Mouse (Mus musculus) small intestine, adult 2 months (tissue): ENCODE measurements around the gene Gls.

ENCODE experiments used
- CTCF ChIP-seq: fragments of 200-500 bp; IDR thresholded peaks from 2 replicates; pipeline ENCODE4 v1.5.1; 2012; ENCODE audit warnings: low read depth, mild to moderate bottlenecking, control low read depth, inconsistent platforms, low read length, moderate library complexity, mixed read lengths; ENCODE audit not compliant: insufficient replicate concordance, insufficient read length; ENCODE audit errors: extremely low read depth
- POLR2A ChIP-seq: fragments of 200-500 bp; IDR thresholded peaks from 2 replicates; pipeline ENCODE4 v1.6.1; 2012; ENCODE audit warnings: low read depth, mild to moderate bottlenecking, control low read depth, inconsistent platforms, low read length, moderate library complexity

DNA sequence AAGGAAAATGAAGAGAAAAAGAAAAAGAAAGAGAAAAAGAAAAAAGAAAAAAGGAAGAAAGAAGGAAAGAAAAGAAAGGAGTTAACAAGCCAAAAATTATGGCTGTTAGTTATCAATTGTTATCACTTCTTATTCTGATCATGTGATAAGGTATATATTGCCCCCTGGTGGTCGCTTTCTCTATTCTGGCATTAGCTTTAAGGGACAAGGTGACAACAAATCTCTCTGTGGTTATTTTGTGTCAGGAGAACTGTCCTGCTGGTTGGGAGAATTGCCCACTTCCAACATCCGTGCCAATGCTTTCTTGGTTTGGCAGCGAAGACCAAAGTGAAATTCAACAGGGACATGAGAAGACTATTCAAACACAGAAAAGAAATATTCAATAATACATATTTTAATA lies 34.6 kb upstream of the Gls start:
- TF ChIP-seq CTCF: no peak
- TF ChIP-seq POLR2A: no peak
